Mouse (Mus musculus) yolk sac, embryonic 10.5 days (tissue): ENCODE results near the gene Fis1.
A peak's percentile ranks its signal among the peaks of the same experiment; 100 is the strongest.
"Not testable (repeated sequence)": the region's sequence is repeated elsewhere in the genome, so short reads cannot be mapped to it uniquely, and the experiment has no call there.

ENCODE experiments used
- DNase-seq: peaks from one replicate; pipeline ENCODE4 v3.0.0-alpha.2; 2017; ENCODE audit warnings: low spot score

Fis1 gene

GRCm38 (mm10) chr5:136953015-136953414 is at the start of gene Fis1:
Gene Fis1 (plus strand): TSS chr5:136953275.
- peak; percentile 98 for DNase-seq

GRCm38 (mm10) chr5:136904621-136905020 is 48.5 kb upstream of the Fis1 start:
- no peak for DNase-seq

- DNase-seq: no peak
These were observed 47.4 kb upstream of the Fis1 start for GRCm38 (mm10) chr5:136905630-136906029.

- DNase-seq: no peak
These were observed 45.5 kb upstream of the Fis1 start for GRCm38 (mm10) chr5:136907587-136907986.

- peak; percentile 89 for DNase-seq
These were observed 44.9 kb upstream of the Fis1 start, which contains the start of gene Ift22 for GRCm38 (mm10) chr5:136907991-136908857. Gene Ift22 (plus strand): TSS chr5:136908150.

- no peak for DNase-seq
These were observed 38.9 kb upstream of the Fis1 start for GRCm38 (mm10) chr5:136914183-136914582.

- DNase-seq: no peak
These were observed 35.3 kb upstream of the Fis1 start for GRCm38 (mm10) chr5:136917613-136918242.

- peak; percentile 93 for DNase-seq
These were observed 34.2 kb upstream of the Fis1 start for GRCm38 (mm10) chr5:136918655-136919472.

GRCm38 (mm10) chr5:136919546-136920301 is 33.4 kb upstream of the Fis1 start:
- DNase-seq: peak; percentile 22

GRCm38 (mm10) chr5:136922830-136923229 is 30.2 kb upstream of the Fis1 start:
- DNase-seq: no peak

GRCm38 (mm10) chr5:136923751-136924478 is 29.2 kb upstream of the Fis1 start:
- DNase-seq: peak; percentile 56

GRCm38 (mm10) chr5:136929073-136929472 is 24.0 kb upstream of the Fis1 start:
- peak; percentile 81 for DNase-seq

GRCm38 (mm10) chr5:136931896-136932295 is 21.2 kb upstream of the Fis1 start:
- no peak for DNase-seq

- DNase-seq: no peak
These were observed 20.1 kb upstream of the Fis1 start for GRCm38 (mm10) chr5:136932956-136933355.

- no peak for DNase-seq
These were observed 19.1 kb upstream of the Fis1 start for GRCm38 (mm10) chr5:136933930-136934329.

- DNase-seq: no peak
These were observed 17.0 kb upstream of the Fis1 start for GRCm38 (mm10) chr5:136935905-136936695.

GRCm38 (mm10) chr5:136936750-136937149 is 16.3 kb upstream of the Fis1 start:
- DNase-seq: no peak

GRCm38 (mm10) chr5:136937621-136938020 is 15.5 kb upstream of the Fis1 start:
- DNase-seq: no peak

GRCm38 (mm10) chr5:136939284-136939683 is 13.8 kb upstream of the Fis1 start:
- no peak for DNase-seq

- DNase-seq: not testable (repeated sequence)
These were observed 13.0 kb upstream of the Fis1 start for GRCm38 (mm10) chr5:136940029-136940428.
